Comparison of ENCODE assay signal across 7 mouse cellular contexts in the genomic region with DNA sequence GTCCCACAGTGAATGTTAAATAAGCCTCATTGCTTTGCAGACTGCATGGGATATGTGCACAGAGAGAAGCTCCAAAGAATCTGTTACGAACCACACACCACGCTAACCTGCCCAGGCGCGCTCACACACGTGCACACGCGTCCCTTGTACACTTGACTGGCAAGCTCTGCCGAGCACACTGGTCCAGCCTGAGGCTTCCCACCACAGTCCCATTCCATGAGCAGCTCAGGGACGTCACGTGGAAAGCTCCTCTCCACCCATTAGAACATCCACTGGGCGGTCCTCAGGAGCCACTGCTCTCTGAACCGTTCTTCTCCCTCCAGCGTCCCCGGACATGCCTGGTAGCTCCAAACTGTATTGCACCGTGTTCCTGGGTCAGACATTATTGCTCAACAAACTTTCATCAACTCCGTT.
DNase-seq lines count a peak whose midpoint lies in the region; ATAC-seq lines count a peak whose summit lies in the region.

No protein-coding gene starts in this region.

- H3K4me1 ChIP-seq in forebrain, embryonic 15.5 days = peaks cover 27% of the 10 kb centered on the region

- peak; percentile 83 for ATAC-seq in forebrain, embryonic 15.5 days (replicated peaks)

- DNase-seq in adrenal gland, adult 18-20 months (ENCODE audit: low spot score in 2 of 2) = peak; percentile 34 to 35
- DNase-seq in cerebellum, adult 8-10 months = peak; percentile 23
- peak; percentile 56 for DNase-seq in heart, postnatal 4 days
- DNase-seq in layer of hippocampus, postnatal 10 days (ENCODE audit: low spot score in 2 of 2) = peak; percentile 22 to 33
- DNase-seq in lung, postnatal 4 days = peak; percentile 54 to 64
- DNase-seq in right cerebral cortex, postnatal 14 days = peak; percentile 10

- no peaks in the 10 kb centered on the region for H3K27me3 ChIP-seq in forebrain, embryonic 15.5 days

- WGBS in forebrain, embryonic 15.5 days = under 1% methylated on average over 16 of the region's 16 CpGs

- H3K4me2 ChIP-seq in forebrain, embryonic 15.5 days (replicated peaks) = peak overlapping the region; percentile 88

- peak overlapping the region; percentile 35; the same call in 1 of the 2 replicates for H3K27ac ChIP-seq in forebrain, embryonic 15.5 days (replicated peaks)

- H3K9me3 ChIP-seq in forebrain, embryonic 15.5 days = no peaks in the 10 kb centered on the region

- peak overlapping the region; percentile 46 for H3K4me3 ChIP-seq in forebrain, embryonic 15.5 days

- peak overlapping the region; percentile 57 for H3K9ac ChIP-seq in forebrain, embryonic 15.5 days (replicated peaks)

- no peaks in the 10 kb centered on the region for H3K36me3 ChIP-seq in forebrain, embryonic 15.5 days

Comparison
In these comparisons a context has a peak if more than half of its experiments do, and no peak if none do; other contexts are left out.
1. Peak in every context shown above with its lines: DNase-seq, ATAC-seq, H3K4me3 ChIP-seq and H3K27ac ChIP-seq.